Mouse (Mus musculus) forebrain, embryonic 11.5 days (tissue): ENCODE measurements at regions not wholly inside any gene's neighbourhood (a gene's known extent, or its start where the extent isn't known, plus 50 kb on each side); places are given as distances from the start of the nearest gene placed in this dataset.

Source experiments
- ATAC-seq: fragments of 200-750 bp; cut with Nextera tagmentation; replicated peaks from 2 replicates; pipeline ENCODE4 v1.8.0; 2017; ENCODE audit warnings: moderate TSS enrichment; ENCODE audit not compliant: low FRiP score
- DNase-seq: peaks from one replicate; pipeline ENCODE4 v3.0.0-alpha.2; 2017; ENCODE audit warnings: low spot score
- H3K27ac ChIP-seq: fragments of 300-500 bp; sonication (generic); 2 replicates; pipeline ENCODE4 v1.5.1; 2014; ENCODE audit warnings: low read depth, low read length
- H3K27me3 ChIP-seq: fragments of 300-500 bp; sonication (generic); 2 replicates; pipeline ENCODE4 v1.6.1; 2014; ENCODE audit warnings: mild to moderate bottlenecking, low read length, mixed read lengths; ENCODE audit not compliant: control insufficient read depth, insufficient read depth
- H3K36me3 ChIP-seq: fragments of 300-500 bp; sonication (generic); 2 replicates; pipeline ENCODE4 v1.6.1; 2014; ENCODE audit warnings: mild to moderate bottlenecking, low read length, moderate library complexity, mixed read lengths; ENCODE audit not compliant: control insufficient read depth, insufficient read depth
- H3K4me1 ChIP-seq: fragments of 300-500 bp; sonication (generic); replicated peaks from 2 replicates; pipeline ENCODE4 v1.6.1; 2014; ENCODE audit warnings: low read length, mixed read lengths; ENCODE audit not compliant: control insufficient read depth, insufficient read depth
- H3K4me2 ChIP-seq: fragments of 300-500 bp; sonication (generic); 2 replicates; pipeline ENCODE4 v1.6.1; 2014; ENCODE audit warnings: low read depth, mild to moderate bottlenecking, low read length, moderate library complexity, mixed read lengths; ENCODE audit not compliant: severe bottlenecking
- H3K4me3 ChIP-seq: fragments of 300-500 bp; sonication (generic); 2 replicates; pipeline ENCODE4 v1.5.1; 2014; ENCODE audit warnings: low read depth, low read length
- H3K9ac ChIP-seq: fragments of 300-500 bp; sonication (generic); 2 replicates; pipeline ENCODE4 v1.6.1; 2014; ENCODE audit warnings: low read length
- H3K9me3 ChIP-seq: fragments of 300-500 bp; sonication (generic); 2 replicates; pipeline ENCODE4 v1.6.1; 2016; ENCODE audit warnings: low read length, mixed read lengths; ENCODE audit not compliant: control insufficient read depth
- WGBS: fragments of 180-500 bp; shearing (Covaris S2); extraction: QIAGEN DNeasy Blood & Tissue Kit; methylation state at CpG from one replicate; pipeline ENCODE4 v1.1.7; 2014; 5-methylcytosine and 5-hydroxymethylcytosine counted together

- peaks cover 3% of the 10 kb centered on the region; the same call in 1 of the 2 replicates for H3K4me1 ChIP-seq
- H3K27ac ChIP-seq, result no peak overlapping the region
- peaks cover 2% of the 10 kb centered on the region; the same call in 1 of the 2 replicates for H3K27me3 ChIP-seq
- no peak overlapping the region for H3K9ac ChIP-seq
- H3K9me3 ChIP-seq, result no peaks in the 10 kb centered on the region
- H3K36me3 ChIP-seq, result no peaks in the 10 kb centered on the region
- 73% methylated on average over 3 of the region's 3 CpGs for WGBS
- DNase-seq (no peak), ATAC-seq (no peak)
- no peak overlapping the region for H3K4me3 ChIP-seq
- H3K4me2 ChIP-seq, result no peak overlapping the region
These were observed 132.6 kb upstream of the Eci2 start for GRCm38 (mm10) chr13:35159456-35159855.

- peak; percentile 84 for ATAC-seq
- no peaks in the 10 kb centered on the region for H3K9me3 ChIP-seq
- no peak overlapping the region for H3K4me3 ChIP-seq
- WGBS, result 14% methylated on average over 2 of the region's 2 CpGs
- no peak overlapping the region for H3K9ac ChIP-seq
- H3K27me3 ChIP-seq, result peaks cover 2% of the 10 kb centered on the region; the same call in 1 of the 2 replicates
- H3K4me2 ChIP-seq, result no peak overlapping the region
- no peak for DNase-seq
- H3K4me1 ChIP-seq, result peaks cover 3% of the 10 kb centered on the region; the same call in 1 of the 2 replicates
- no peak overlapping the region for H3K27ac ChIP-seq
- no peaks in the 10 kb centered on the region for H3K36me3 ChIP-seq
These were observed 133.9 kb upstream of the Eci2 start for GRCm38 (mm10) chr13:35160767-35161166.

- WGBS, result 66% methylated on average over 5 of the region's 5 CpGs
- no peak overlapping the region for H3K27ac ChIP-seq
- no peak overlapping the region for H3K9ac ChIP-seq
- H3K36me3 ChIP-seq, result no peaks in the 10 kb centered on the region
- no peak overlapping the region for H3K4me3 ChIP-seq
- H3K4me2 ChIP-seq, result no peak overlapping the region
- no peaks in the 10 kb centered on the region for H3K9me3 ChIP-seq
- DNase-seq (no peak), ATAC-seq (no peak)
- no peaks in the 10 kb centered on the region; the same call in 1 of the 2 replicates for H3K27me3 ChIP-seq
- no peaks in the 10 kb centered on the region for H3K4me1 ChIP-seq
These were observed 139.2 kb upstream of the Eci2 start for GRCm38 (mm10) chr13:35166080-35166479.

GRCm38 (mm10) chr13:35166831-35167541, 140.1 kb upstream of the Eci2 start:
- ATAC-seq (no peak), DNase-seq (no peak)
- Histone ChIP-seq H3K4me2 (no peak overlapping the region), H3K36me3 (no peaks in the 10 kb centered on the region), H3K9ac (no peak overlapping the region), H3K4me3 (no peak overlapping the region), H3K27me3 (no peaks in the 10 kb centered on the region; the same call in 1 of the 2 replicates), H3K27ac (no peak overlapping the region), H3K9me3 (no peaks in the 10 kb centered on the region), H3K4me1 (no peaks in the 10 kb centered on the region)
- WGBS, result 87% methylated on average over 8 of the region's 8 CpGs

GRCm38 (mm10) chr13:35171562-35172254, 144.8 kb upstream of the Eci2 start:
- 92% methylated on average over 11 of the region's 11 CpGs for WGBS
- DNase-seq, result no peak

GRCm38 (mm10) chr13:35173522-35173921, 146.6 kb upstream of the Eci2 start:
- no peak overlapping the region for H3K4me3 ChIP-seq
- H3K9me3 ChIP-seq, result no peaks in the 10 kb centered on the region
- WGBS, result 42% methylated on average over 2 of the region's 2 CpGs
- no peak overlapping the region for H3K27ac ChIP-seq
- no peaks in the 10 kb centered on the region for H3K4me1 ChIP-seq
- no peak for ATAC-seq
- no peak for DNase-seq
- H3K4me2 ChIP-seq, result no peak overlapping the region
- no peaks in the 10 kb centered on the region for H3K36me3 ChIP-seq
- H3K9ac ChIP-seq, result no peak overlapping the region
- H3K27me3 ChIP-seq, result no peaks in the 10 kb centered on the region

More at GRCm38 (mm10) chr13:35171562-35172254, 144.8 kb upstream of the Eci2 start:
- ATAC-seq, result no peak
- no peaks in the 10 kb centered on the region for H3K36me3 ChIP-seq
- H3K27ac ChIP-seq, result no peak overlapping the region
- H3K4me1 ChIP-seq, result no peaks in the 10 kb centered on the region
- H3K9ac ChIP-seq, result no peak overlapping the region
- no peak overlapping the region for H3K4me3 ChIP-seq
- no peaks in the 10 kb centered on the region for H3K9me3 ChIP-seq
- H3K4me2 ChIP-seq, result no peak overlapping the region
- H3K27me3 ChIP-seq, result no peaks in the 10 kb centered on the region

GRCm38 (mm10) chr13:35175587-35175986, 148.7 kb upstream of the Eci2 start:
- DNase-seq (no peak), ATAC-seq (no peak)
- WGBS, result 77% methylated on average over 1 of the region's 1 CpGs
- Histone ChIP-seq H3K4me2 (no peak overlapping the region), H3K27ac (no peak overlapping the region), H3K27me3 (no peaks in the 10 kb centered on the region), H3K4me3 (no peak overlapping the region), H3K36me3 (no peaks in the 10 kb centered on the region), H3K9ac (no peak overlapping the region), H3K9me3 (no peaks in the 10 kb centered on the region), H3K4me1 (no peaks in the 10 kb centered on the region)

- H3K4me1 ChIP-seq, result no peaks in the 10 kb centered on the region
- WGBS, result 61% methylated on average over 2 of the region's 2 CpGs
- no peaks in the 10 kb centered on the region for H3K27me3 ChIP-seq
- no peak overlapping the region for H3K4me3 ChIP-seq
- no peak overlapping the region for H3K4me2 ChIP-seq
- no peak overlapping the region for H3K9ac ChIP-seq
- DNase-seq (no peak), ATAC-seq (no peak)
- H3K9me3 ChIP-seq, result no peaks in the 10 kb centered on the region
- no peak overlapping the region for H3K27ac ChIP-seq
- no peaks in the 10 kb centered on the region for H3K36me3 ChIP-seq
These were observed 150.4 kb upstream of the Eci2 start for GRCm38 (mm10) chr13:35177305-35177704.
